Mouse (Mus musculus) kidney, postnatal 0 days (tissue): ENCODE results near the gene Cep83. TPM values are rescaled to one million over a fixed set of nuclear protein-coding genes. Genes with fewer than 3 reads are reported as not detected.

ENCODE experiments used
- ATAC-seq: fragments of 200-750 bp; cut with Nextera tagmentation; replicated peaks from 2 replicates; pipeline ENCODE4 v1.8.0; 2017; ENCODE audit warnings: low read depth, moderate number of reproducible peaks, moderate TSS enrichment, moderate library complexity; ENCODE audit not compliant: low FRiP score
- DNase-seq: peaks from one replicate; pipeline ENCODE4 v3.0.0-alpha.2; 2016; ENCODE audit warnings: low spot score
- H3K27ac ChIP-seq: fragments of 300-500 bp; sonication (generic); 2 replicates; pipeline ENCODE4 v1.5.1; 2014; ENCODE audit warnings: mild to moderate bottlenecking
- H3K27me3 ChIP-seq: fragments of 300-500 bp; sonication (generic); 2 replicates; pipeline ENCODE4 v1.6.1; 2014; ENCODE audit warnings: low read length, mixed read lengths; ENCODE audit not compliant: insufficient read depth
- H3K36me3 ChIP-seq: fragments of 300-500 bp; sonication (generic); 2 replicates; pipeline ENCODE4 v1.6.1; 2014; ENCODE audit warnings: low read length, mixed read lengths; ENCODE audit not compliant: insufficient read depth
- H3K4me1 ChIP-seq: fragments of 300-500 bp; sonication (generic); replicated peaks from 2 replicates; pipeline ENCODE4 v1.6.1; 2014; ENCODE audit warnings: antibody characterized with exemption, low read length, mixed read lengths; ENCODE audit not compliant: insufficient read depth
- H3K4me2 ChIP-seq: fragments of 300-500 bp; sonication (generic); 2 replicates; pipeline ENCODE4 v1.6.1; 2014; ENCODE audit warnings: mild to moderate bottlenecking, low read length, moderate library complexity, mixed read lengths
- H3K4me3 ChIP-seq: fragments of 300-500 bp; sonication (generic); replicated peaks from 2 replicates; pipeline ENCODE4 v1.5.1; 2014; ENCODE audit warnings: low read depth, low read length
- H3K9ac ChIP-seq: fragments of 300-500 bp; sonication (generic); 2 replicates; pipeline ENCODE4 v1.6.1; 2014; ENCODE audit warnings: low read depth, low read length
- H3K9me3 ChIP-seq: fragments of 300-500 bp; sonication (generic); replicated peaks from 2 replicates; pipeline ENCODE4 v1.6.1; 2016; ENCODE audit warnings: low read length, inconsistent platforms, mixed read lengths
- CTCF ChIP-seq: IDR thresholded peaks from 2 replicates; pipeline ENCODE4 v1.5.1; 2016; ENCODE audit warnings: antibody characterized with exemption, low read depth, mild to moderate bottlenecking, moderate library complexity
- WGBS: fragments of 180-500 bp; shearing (Covaris S2); extraction: QIAGEN DNeasy Blood & Tissue Kit; methylation state at CpG from one replicate; pipeline ENCODE4 v1.1.7; 2014; 5-methylcytosine and 5-hydroxymethylcytosine counted together
- polyA plus RNA-seq: library from polyadenylated mRNA; unstranded; fragments of >200 nt; fragmentation: Nextera tagmentation; extraction: Ambion mirVana; gene quantifications from 2 replicates; pipeline ENCODE4 v1.2.1, GENCODE M21; 2015

The Cep83 gene
- polyA plus RNA-seq, 1 experiment from 2014 or later: 16.4 TPM

GRCm38 (mm10) chr10:94828734-94829230, 140.3 kb downstream of the Cep83 start:
- DNase-seq (no peak), ATAC-seq (no peak)
- no peak overlapping the region for H3K4me3 ChIP-seq
- H3K36me3 ChIP-seq: no peaks in the 10 kb centered on the region
- H3K27ac ChIP-seq: 0 out of 2 replicates have a peak overlapping the region, but pooled peaks have one; percentile 70
- no peak overlapping the region for H3K9ac ChIP-seq
- H3K27me3 ChIP-seq: no peaks in the 10 kb centered on the region
- TF ChIP-seq CTCF: no peak
- no peak overlapping the region for H3K4me2 ChIP-seq
- no peaks in the 10 kb centered on the region for H3K4me1 ChIP-seq
- no peaks in the 10 kb centered on the region for H3K9me3 ChIP-seq
- WGBS: 92% methylated on average over 7 of the region's 7 CpGs

- H3K4me2 ChIP-seq: peak overlapping the region; percentile 27
- DNase-seq: peak; percentile 87
- WGBS: 38% methylated on average over 6 of the region's 6 CpGs
- H3K4me1 ChIP-seq: no peaks in the 10 kb centered on the region
- H3K27ac ChIP-seq: peak overlapping the region; percentile 70
- no peaks in the 10 kb centered on the region for H3K36me3 ChIP-seq
- TF ChIP-seq CTCF: no peak
- H3K27me3 ChIP-seq: no peaks in the 10 kb centered on the region
- H3K9me3 ChIP-seq: no peaks in the 10 kb centered on the region
- H3K4me3 ChIP-seq: no peak overlapping the region
- peak; percentile 47; the same call in 1 of the 2 replicates for ATAC-seq
- H3K9ac ChIP-seq: 0 out of 2 replicates have a peak overlapping the region, but pooled peaks have one; percentile 5
Observed at GRCm38 (mm10) chr10:94829407-94829806, 141.0 kb downstream of the Cep83 start.

GRCm38 (mm10) chr10:94835874-94836273, 147.4 kb downstream of the Cep83 start:
- Histone ChIP-seq H3K27me3 (no peaks in the 10 kb centered on the region), H3K9me3 (no peaks in the 10 kb centered on the region), H3K4me3 (no peak overlapping the region), H3K27ac (no peak overlapping the region), H3K36me3 (no peaks in the 10 kb centered on the region), H3K4me1 (no peaks in the 10 kb centered on the region), H3K4me2 (no peak overlapping the region), H3K9ac (no peak overlapping the region)
- 80% methylated on average over 9 of the region's 9 CpGs for WGBS
- DNase-seq: no peak
- no peak for TF ChIP-seq CTCF
- ATAC-seq: no peak
